Mouse (Mus musculus) olfactory bulb, adult 2 months (tissue): ENCODE measurements around the gene Wdr1.

Experiments used
- CTCF ChIP-seq: fragments of 200-500 bp; IDR thresholded peaks from 2 replicates; pipeline ENCODE4 v1.5.1; 2012; ENCODE audit warnings: low read depth, mild to moderate bottlenecking, low read length, moderate library complexity; ENCODE audit not compliant: insufficient read depth
- POLR2A ChIP-seq: fragments of 200-500 bp; IDR thresholded peaks from 2 replicates; pipeline ENCODE4 v1.6.1; 2012; ENCODE audit warnings: mild to moderate bottlenecking, low read depth, low read length, moderate library complexity; ENCODE audit not compliant: insufficient read depth

DNA sequence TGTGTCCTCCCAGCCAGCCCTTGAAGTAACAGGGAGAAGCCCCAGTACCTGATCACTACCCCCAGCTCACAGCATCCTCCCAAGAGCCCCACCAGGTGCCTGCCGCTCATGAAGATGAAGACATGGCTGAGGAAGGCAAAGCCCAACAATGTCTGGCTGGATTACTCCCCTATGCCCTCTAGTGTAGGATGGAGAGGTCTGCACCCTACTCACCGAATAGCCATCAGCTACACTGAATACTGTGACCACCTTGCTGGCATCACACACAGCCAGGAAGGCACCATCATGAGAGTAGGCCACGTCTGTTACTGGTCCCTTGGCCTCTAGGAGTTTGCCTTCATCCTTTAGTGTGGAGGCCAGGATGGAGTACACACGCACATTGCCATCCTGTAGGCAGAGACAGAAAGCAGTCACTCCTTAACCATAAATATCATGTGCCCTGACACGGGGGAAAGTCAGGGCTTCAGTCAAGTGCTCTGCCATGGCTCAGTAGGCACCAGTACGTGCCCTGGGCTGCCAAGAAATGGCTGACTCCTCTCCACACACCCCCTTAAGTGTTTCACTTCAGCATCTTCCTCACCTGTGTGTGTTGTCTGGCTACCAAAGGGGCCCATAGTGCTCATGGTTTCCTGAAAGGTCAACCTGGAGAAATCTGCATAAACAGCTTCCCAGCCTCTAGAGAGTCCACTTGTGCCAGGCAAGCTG lies 33.1 kb downstream of the Wdr1 start:
- 0 out of 2 replicates have a peak, but pooled peaks have one; percentile 20 for TF ChIP-seq CTCF
- TF ChIP-seq POLR2A = no peak
